Mouse (Mus musculus): Measurements from ENCODE around the gene Tesc.

The Tesc gene

DNA sequence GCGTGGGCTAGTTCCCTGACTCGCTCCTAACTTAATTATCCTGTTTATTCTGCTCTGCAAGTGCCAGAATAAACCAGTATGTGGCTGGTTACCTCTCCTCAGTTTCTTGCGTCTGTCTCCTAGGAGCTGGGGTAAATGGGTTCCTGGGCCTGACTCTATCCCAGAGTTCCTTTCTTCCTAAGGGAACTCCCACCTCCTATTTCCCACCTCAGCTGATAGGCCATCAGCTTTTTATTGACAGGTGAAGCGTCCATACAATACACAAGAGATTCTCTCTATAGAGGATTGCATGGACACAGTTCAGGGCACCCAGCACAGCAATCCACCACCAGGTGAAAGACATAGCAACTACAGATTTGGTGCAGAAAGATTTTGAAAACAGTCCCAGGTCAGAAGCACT lies 16.2 kb downstream of the Tesc start:
- in situ Hi-C loops (cut with MboI, MseI) = no loop called here

DNA sequence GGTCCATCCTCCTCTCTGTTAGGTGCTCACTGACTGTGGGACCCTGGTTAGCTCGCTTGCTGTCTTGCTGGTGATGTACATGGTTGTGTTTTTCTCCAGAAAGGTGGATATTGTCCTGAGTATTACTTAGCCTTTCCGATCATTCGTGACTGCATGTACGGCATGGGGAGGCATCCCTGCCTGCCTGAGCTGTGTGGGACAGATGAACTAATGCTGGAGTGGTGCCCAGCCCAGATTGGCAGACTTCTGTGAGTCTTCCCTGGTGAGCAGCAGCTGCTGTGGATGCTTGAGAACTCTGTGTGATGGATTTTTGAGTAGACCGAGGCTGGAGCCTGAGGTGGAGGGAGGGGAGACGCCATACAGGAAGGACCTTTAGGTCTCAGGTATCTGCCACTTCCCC lies 17.4 kb downstream of the Tesc start:
- in situ Hi-C loops (cut with MboI, MseI) = no loop called here

DNA sequence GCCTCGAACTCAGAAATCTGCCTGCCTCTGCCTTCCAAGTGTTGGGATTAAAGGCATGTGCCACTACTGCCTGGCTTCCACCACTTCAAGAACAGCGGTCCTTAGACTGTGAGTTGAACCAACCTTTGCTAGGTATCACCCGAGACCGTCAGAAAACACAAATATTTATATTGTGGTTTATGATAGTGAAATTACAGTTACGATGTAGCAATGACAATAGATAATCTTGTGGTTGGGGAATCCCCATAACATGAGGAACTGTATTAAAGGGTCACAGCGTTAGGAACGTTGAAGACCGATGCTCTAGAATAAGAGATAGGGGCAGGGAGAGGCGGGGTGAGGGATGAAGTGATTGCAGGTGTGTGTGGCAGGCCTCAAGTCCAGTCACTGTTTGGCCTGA lies 17.8 kb downstream of the Tesc start:
- in situ Hi-C loops (cut with MboI, MseI) = no loop called here

DNA sequence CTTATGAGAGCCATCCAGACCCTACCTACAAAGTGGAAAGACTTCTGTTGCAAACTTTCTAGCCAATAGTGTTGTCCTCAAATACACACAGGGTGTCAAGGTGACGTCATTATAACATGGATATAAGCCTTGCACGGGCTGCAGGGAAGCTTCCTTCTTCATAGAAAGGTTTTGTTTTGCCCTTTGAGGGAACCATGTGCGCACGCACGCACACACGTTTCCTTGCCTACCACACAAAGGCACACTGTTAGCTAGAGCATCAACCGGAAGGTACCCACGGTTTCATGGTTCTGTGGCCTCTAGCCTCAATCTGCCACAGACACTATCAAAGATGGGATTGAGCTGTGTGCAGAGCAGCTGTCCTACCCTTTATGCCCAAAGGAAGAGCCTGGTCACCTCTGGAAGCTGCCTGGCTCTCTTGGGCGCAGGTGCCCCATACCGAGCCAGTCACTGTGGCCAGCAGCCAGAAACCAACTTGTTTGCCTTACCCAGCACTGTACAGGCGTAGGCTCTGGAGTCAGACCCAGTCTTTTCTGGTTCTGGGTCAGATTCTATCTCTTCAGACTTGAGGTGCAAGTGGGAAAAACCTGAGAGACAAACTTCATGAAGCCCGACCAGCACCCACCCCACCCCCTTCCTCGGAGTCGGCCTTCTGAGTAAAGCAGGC lies 19.7 kb downstream of the Tesc start:
- in situ Hi-C loops (cut with MboI, MseI) = no loop called here

DNA sequence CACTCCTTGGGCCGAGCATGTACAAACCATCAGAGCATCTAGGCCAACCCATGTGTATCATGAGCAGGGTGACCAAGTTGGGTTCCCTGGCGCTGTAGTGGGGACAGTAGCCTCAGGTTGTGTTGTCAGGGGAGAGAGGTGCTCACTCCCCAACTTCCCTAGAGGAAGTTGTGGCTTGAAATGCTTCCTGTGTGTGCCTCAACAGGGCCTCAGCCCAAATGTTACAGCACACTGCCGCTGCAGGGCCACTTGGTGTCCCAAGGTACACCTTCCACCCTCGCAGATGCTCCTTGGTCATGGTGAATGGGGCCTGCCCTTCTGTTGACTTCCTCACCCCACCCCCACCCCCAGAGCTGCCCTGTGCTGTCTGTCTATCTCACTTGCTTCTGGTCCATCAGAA lies 20.9 kb downstream of the Tesc start:
- in situ Hi-C loops (cut with MboI, MseI) = no loop called here

DNA sequence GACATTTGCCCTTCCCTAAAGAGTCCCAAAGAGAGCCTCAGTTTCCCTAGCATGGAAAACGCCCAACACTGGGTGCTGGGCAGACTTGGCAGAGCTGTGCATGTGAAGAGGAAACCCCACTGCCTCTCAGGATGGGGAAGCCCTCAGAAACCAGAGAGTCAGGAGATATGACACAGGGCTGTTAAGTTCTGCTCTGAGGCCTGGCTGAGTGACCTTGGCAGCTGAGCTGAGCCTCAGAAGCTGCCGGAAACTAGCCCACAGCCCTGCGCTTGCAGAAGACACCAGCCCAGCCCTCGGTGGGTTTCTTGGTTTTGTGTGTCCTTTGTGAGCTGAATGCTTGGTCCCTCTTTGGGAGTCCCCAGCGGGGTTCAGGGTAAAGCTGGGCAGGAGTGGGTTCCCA lies 21.4 kb downstream of the Tesc start:
- in situ Hi-C loops (cut with MboI, MseI) = no loop called here

DNA sequence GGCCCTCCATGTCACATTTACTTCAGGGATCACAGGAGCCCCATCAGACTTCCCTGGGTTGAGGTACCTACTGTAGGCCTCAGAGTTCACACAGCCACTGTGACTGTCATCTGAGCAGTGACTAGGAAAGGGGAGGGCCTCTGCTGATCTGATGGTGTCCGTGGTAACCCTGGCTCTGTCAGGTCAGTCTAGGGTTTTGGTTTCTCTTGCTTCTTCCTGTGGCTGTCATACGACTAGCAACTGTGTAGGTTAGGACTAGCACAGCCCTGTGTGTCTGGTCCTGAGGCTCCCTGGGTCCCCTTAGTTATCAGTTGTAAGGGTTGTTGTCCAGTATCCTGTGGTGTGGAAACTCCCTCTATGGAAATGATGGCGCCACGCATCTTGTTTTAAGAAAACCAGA lies 23.2 kb downstream of the Tesc start:
- in situ Hi-C loops (cut with MboI, MseI) = no loop called here

DNA sequence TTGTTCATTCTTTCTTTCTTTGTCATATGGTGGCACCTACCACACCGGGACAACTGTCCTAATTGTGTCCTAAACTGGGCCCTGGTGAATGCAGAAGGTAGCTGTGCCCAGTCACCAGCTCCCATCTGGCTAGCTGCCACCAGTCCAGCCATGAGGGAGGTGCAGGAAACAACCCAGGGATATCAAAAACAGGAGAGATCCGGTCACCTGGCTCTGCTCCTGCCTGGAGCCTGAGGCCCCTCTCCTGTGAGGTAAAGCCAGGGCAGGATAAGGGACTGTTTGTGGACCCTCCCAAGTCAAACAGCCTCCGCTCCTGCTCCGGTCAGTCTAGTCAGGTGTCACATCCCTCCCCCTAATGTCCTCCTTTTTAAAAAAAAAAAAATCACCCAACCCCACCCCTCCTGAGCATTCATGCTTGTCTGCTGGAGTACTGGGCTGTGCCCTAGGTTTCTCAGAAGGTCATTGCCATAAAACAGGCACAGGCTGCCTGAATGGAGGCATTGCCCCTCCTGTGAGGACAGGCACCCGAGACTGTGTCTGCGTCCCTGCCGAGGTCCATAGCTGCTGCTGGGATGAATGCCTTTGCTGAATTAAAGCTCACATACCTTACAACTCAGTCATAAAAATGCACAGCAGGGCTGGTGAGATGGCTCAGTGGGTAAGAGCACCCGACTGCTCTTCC lies 24.6 kb downstream of the Tesc start:
- in situ Hi-C loops (cut with MboI, MseI) = no loop called here

DNA sequence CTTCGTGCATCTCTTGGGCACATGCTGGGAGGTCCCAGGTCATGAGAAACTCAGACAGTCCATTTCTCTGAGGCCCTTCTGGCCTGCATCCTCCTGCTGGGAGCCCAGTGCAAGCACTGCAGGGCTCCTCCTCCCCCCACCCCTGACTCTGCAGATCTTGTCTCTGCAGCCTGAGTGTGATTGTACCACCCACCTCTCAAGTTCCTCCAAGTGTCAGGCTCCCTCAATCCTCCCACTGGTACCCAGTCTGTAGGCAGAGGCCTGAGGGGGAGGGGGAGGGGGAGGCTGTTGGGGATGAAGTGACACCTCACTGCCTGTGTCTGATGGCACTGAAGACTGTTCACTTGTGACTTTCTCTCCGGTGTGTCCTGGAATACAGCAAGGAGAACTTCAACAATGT lies 25.7 kb downstream of the Tesc start:
- in situ Hi-C loops (cut with MboI, MseI) = no loop called here

DNA sequence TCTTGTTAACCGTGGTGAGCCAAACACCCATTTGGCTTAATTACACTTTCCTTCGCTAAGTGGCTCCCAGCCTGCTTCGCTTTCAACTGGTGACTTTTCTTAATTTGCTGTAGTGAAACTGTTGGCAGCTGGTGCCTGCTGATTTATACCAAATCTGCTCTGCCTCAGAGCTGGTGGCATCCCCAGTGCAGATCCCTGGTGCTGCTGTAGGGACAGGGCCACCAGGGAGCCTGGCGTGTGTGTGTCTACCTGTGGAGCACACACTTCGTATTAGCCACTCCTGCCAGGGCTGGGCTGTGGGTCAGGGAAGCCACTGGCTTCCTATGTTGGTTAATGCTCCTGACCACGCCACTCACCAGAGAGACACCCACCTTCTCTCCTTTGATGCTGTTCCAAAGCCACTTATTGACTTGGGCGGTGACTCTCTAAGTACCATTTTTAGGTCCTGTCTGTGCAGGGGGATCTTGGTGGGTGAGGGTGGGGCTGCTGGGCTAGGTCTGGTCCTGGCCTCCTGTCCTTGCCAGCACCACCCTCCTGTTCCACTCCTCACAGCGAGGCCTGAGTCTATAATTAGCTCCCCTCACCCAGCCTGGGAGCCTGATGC lies 30.1 kb downstream of the Tesc start:
- in situ Hi-C loops (cut with MboI, MseI) = no loop called here

DNA sequence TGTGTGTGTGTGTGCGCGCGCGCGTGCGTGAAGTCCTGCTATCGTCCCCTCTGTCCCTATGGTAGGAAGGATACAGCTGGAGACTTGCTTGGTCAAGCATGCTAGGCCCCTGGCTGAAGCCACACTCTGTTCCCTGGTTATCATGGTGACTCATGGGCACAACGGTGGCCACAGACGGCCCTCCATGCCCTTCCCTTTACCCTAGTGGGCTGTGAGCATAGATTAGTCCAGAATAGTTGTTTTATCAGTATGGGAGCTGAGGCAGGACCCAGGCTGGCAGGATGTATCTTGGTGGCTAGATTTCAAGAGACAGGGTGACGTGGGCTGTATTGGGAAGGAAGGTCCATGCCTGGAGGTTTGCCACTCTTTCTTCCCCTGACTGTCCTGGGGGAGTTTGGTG lies 31.3 kb downstream of the Tesc start:
- in situ Hi-C loops (cut with MboI, MseI) = no loop called here

DNA sequence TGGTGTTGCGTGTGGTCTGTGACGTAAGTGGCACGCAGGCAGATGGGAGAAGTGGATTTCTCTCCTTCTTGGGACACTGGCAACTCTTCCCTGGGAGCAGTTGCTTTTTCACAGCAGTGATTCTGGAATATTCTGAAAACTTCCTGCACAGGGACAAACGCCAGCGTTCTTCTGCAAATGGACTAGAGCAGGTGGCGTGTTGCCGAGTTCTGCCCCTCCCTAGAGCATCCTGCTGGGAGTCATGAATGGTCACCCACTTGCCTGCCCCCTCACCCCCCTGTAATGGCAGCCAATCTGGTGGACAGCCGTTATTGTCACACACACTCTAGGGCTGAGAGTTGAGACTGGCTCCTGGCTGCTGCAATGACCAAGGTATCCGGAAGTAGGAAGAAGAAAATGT lies 32.1 kb downstream of the Tesc start:
- in situ Hi-C loops (cut with MboI, MseI) = no loop called here

DNA sequence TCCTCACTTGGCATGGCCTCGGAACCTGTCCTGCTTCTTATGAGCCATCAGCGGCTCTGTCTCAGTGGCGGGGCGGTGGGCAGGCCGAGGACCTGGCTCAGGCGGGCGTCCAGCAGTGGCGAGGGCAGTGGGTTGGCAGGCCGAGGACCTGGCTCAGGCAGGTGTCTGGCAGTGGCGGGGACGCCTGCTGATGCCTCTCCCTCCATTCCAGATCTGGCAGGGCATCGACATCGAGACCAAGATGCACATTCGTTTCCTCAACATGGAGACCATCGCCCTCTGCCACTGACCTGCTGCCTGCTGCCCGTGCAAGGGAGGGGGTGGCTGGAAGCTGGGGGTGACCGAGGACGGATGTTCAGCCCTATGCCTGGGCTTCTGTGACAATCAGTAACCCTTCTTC lies 33.8 kb downstream of the Tesc start:
- in situ Hi-C loops (cut with MboI, MseI) = no loop called here

DNA sequence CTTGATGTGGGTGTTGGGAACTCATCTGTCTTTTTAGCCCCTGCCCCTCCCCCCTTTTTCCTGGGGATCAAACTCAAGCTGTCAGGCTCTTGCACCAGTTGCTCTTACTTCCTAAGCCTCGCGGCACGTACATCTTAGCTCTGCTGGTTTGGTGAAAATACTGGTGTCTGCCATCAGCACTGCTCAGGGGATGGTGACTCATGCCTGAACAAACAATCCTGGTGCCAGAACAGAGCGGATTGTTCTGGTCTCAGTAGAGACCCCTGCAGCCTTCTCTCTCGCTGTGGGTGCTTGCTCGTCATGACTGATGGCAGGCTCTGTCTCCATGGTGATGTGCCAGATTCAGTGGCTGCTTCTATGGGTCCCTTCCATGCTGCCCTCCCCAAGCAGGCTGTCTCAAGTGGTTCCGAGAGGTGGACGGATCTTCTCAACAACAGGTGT lies 35.7 kb downstream of the Tesc start:
- in situ Hi-C loops (cut with MboI, MseI) = no loop called here

DNA sequence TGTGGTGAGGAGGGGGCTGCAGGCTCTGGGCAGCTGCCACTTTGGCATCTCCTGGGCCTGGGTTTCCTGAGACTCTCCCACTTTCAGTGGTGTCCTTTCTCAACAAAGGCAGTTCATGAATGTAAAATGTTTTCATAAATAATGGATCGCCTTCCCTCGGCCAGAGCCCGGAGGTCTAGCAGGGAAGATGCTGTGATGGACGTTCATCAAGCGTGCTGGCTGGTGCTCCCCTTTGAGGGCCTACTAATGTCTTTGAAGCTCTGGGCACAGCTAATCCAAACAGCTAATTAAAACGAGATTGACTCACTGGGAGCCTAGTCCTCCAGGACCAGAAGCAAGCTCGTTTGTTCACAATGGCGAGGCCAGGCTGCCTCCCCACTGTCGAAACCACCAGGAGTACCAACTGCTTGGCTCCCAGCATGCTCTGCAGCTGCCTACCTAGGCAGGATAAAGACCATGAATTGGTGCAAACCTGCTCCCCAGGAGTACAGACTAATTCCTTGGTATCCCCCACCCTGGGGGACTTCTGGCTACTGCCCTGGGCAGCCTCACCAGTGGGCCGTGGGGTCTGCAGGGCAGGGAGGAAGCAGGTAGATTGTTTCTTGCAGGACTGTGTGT lies 36.9 kb downstream of the Tesc start:
- in situ Hi-C loops (cut with MboI, MseI) = no loop called here

DNA sequence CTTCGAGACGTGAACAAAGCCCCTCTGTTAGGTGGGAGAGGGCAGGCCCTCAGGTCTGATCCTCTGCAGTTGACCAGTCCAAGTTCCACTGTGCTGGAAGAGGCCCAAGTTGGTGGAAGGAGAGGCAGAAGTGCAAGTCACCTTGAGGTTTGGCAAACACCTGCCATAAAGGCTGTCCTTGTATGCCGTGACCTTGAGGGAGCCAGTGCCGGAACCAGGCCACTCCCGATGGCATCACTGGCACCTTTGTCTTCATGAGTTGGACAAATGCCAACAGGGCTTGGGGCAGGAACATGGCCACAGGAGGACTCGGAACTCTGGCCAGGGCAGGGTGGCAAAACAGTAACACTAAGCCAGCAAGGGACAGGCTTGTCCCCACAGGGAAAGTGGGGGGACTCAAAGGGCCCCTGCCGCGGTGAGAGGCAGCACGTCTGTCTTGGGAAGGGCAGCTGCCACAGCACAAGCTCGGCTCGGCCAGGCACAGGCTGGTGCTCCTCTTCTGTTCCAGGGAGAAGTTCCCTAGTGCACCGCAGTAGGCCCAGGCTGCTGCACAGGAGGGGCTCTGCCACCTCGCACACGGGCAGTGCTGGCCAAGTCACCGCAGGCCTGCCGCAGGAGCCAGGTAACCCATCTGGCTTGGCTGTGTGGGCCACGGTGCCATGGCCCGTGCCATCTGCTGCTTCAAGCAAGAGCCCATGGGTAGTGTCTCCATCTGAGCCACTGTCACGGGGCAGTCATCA lies 38.1 kb downstream of the Tesc start:
- in situ Hi-C loops (cut with MboI, MseI) = loop anchor here (5.0 kb wide), 1 partner anchor 558 kb away; no protein-coding TSS in a partner anchor

DNA sequence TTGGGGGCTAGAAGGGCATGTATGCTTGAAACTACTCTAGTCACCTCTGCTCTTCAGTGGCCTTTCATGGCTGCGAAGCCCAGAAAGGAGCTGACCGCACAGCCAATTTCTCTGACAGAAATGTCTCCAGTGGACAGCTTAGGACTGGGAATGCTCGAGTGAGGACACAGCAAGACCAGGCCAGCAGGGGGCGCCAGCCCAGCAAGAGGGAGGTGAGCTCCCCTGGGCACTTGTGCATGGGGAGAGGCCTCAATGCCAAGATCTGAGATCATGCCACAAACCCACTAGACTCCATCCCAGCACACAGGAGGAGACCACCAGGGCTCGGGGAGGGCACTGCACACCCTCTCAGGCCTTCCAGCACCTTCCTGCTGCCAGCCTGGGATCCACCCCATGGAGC lies 39.3 kb downstream of the Tesc start:
- in situ Hi-C loops (cut with MboI, MseI) = loop anchor here (5.0 kb wide), 1 partner anchor 560 kb away; no protein-coding TSS in a partner anchor

DNA sequence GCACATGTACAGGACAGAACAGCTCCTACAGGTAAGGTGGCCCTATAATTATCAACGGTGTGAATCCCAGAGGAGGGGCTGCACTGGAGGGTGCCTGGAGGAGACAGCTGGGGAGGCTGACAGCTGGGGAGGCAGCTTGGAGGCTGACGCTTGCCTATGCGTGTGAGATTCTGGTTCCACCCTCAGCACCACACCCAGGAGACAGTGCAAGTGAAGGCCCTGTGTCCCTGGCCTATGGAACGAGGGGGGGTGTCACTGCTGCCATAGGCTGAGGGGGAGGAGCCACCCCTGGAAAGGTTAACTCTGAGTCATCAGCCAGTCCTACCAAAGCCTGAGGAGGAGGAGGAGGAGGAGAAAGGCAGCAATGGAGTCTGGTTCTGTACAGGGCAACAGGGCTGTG lies 40.0 kb downstream of the Tesc start:
- in situ Hi-C loops (cut with MboI, MseI) = loop anchor here (5.0 kb wide), 1 partner anchor 560 kb away; no protein-coding TSS in a partner anchor

DNA sequence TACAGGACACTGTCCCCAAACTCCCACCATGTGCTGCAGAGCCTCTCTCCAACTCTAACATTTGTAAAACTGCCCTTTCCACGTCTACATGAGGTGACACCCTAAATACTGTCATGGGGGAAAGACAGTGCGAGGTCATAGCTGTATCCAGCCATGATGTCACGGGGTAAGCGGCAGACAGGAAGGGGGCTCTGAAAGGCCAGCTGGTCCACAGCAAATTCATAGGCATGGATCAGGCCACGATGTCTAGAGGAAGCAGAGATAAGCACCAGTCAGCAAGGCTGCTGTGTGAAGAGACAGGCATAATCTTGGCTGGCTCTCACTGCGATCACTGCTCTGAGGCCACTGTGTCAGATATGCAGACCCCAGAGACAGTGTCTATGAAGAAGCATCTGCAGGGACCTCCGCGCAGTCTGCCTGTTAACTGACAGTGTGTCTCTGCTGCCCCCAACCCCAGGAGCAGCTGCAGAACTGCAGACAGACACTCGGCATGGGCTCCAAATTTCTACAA lies 40.5 kb downstream of the Tesc start:
- in situ Hi-C loops (cut with MboI, MseI) = loop anchor here (5.0 kb wide), 1 partner anchor 561 kb away; no protein-coding TSS in a partner anchor

DNA sequence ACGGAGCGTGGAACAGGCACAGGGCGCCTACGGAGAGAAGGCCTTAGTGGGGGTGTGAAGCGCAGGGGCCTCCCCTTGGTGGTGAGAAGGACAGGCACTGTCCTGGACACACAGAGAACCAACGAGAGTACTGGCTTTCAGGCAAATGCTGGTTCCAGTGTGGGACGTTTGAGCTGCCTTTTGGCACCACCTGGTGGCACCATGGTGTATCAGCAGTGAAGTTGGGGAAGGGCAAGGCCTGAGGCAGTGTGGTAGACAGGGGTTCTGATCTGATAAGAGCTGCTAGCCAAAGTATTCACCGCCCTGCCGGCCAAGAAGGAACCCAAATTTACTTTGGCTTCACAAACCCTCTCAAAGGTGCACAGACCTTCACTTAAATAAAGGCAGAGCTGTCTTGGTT lies 41.8 kb downstream of the Tesc start:
- in situ Hi-C loops (cut with MboI, MseI) = loop anchor here (5.0 kb wide), 1 partner anchor 562 kb away; no protein-coding TSS in a partner anchor

DNA sequence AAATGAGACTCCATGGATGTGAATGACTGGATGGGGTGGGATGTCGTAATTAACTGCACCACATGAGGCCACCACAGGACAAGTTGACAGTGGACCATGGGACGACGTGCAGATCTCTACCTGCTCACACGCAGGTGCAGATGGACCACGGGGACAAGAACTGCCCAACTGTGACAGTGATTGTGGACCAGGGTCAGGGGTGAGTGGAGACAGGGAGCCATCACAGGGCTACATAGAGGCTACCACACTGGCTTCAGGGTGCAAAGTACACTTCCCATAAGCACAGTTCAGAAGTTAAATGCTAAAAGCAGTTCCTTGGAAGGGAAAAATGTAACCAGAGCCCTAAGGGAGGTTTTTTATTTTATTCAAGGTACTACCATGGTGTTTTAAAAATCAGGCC lies 44.2 kb downstream of the Tesc start:
- in situ Hi-C loops (cut with MboI, MseI) = loop anchor here (5.0 kb wide), 1 partner anchor 69 kb away; no protein-coding TSS in a partner anchor
